Mouse (Mus musculus) frontal cortex, postnatal 25 days (tissue): ENCODE results near the gene Ankzf1.
A peak's percentile ranks its signal among the peaks of the same experiment; 100 is the strongest.
"Not testable (repeated sequence)": the region's sequence is repeated elsewhere in the genome, so short reads cannot be mapped to it uniquely, and the experiment has no call there.

Experiments
- DNase-seq, 2 experiments: peaks; one replicate each; pipeline ENCODE4 v3.0.0; 2022; ENCODE audit warnings: low spot score in 2 of 2

Gene Ankzf1

GRCm38 (mm10) chr1:75225473-75225872 lies 33.5 kb downstream of the Ankzf1 start:
- DNase-seq = no peak

- DNase-seq = no peak
Observed at GRCm38 (mm10) chr1:75226138-75226537, 34.2 kb downstream of the Ankzf1 start.

- no peak for DNase-seq
Observed at GRCm38 (mm10) chr1:75227653-75228052, 35.7 kb downstream of the Ankzf1 start.

GRCm38 (mm10) chr1:75229158-75229557 lies 37.2 kb downstream of the Ankzf1 start:
- no peak for DNase-seq

GRCm38 (mm10) chr1:75230335-75230994 lies 38.5 kb downstream of the Ankzf1 start:
- DNase-seq = no peak

GRCm38 (mm10) chr1:75231224-75231623 lies 39.3 kb downstream of the Ankzf1 start:
- DNase-seq = no peak

- DNase-seq = no peak
Observed at GRCm38 (mm10) chr1:75231664-75232152, 39.8 kb downstream of the Ankzf1 start, which contains the start of gene A630095N17Rik. Gene A630095N17Rik, minus strand, starts transcription at chr1:75232102.

GRCm38 (mm10) chr1:75232489-75232888 lies 40.5 kb downstream of the Ankzf1 start:
- not testable (repeated sequence) for DNase-seq

GRCm38 (mm10) chr1:75234606-75235005 lies 42.7 kb downstream of the Ankzf1 start:
- DNase-seq = peak in 1 of 2 experiments; percentile 49

- peak; percentile 59 to 64 for DNase-seq
Observed at GRCm38 (mm10) chr1:75236117-75237050, 44.4 kb downstream of the Ankzf1 start, which contains the start of gene Dnajb2. Gene Dnajb2, plus strand, starts transcription at chr1:75236406.

- DNase-seq = peak in 1 of 2 experiments; percentile 17
Observed at GRCm38 (mm10) chr1:75239591-75239990, 47.6 kb downstream of the Ankzf1 start.

- no peak for DNase-seq
Observed at GRCm38 (mm10) chr1:75243411-75243810, 51.5 kb downstream of the Ankzf1 start.

GRCm38 (mm10) chr1:75244175-75244826 lies 52.4 kb downstream of the Ankzf1 start:
- DNase-seq = no peak

- peak in 1 of 2 experiments; percentile 37 for DNase-seq
Observed at GRCm38 (mm10) chr1:75244836-75245235, 52.9 kb downstream of the Ankzf1 start.

GRCm38 (mm10) chr1:75247071-75247930 lies 55.4 kb downstream of the Ankzf1 start:
- no peak for DNase-seq

- DNase-seq = no peak
Observed at GRCm38 (mm10) chr1:75248041-75248772, 56.3 kb downstream of the Ankzf1 start.
